Mouse (Mus musculus) spleen, adult 2 months (tissue): Measurements from ENCODE around the gene Gm45521. TPM values are rescaled to one million over a fixed set of nuclear protein-coding genes. Genes with fewer than 3 reads are reported as not detected.

Source experiments
- DNase-seq, 2 experiments: peaks; one replicate each; pipeline versions ENCODE4 v3.0.0 to v3.0.0-alpha.2; 2012 to 2021; ENCODE audit warnings: low spot score in 2 of 2, low read depth in 1 of 2
- H3K27ac ChIP-seq: fragments of 200-500 bp; 2 replicates; pipeline ENCODE4 v1.5.1; 2012; ENCODE audit warnings: low read length, inconsistent platforms; ENCODE audit not compliant: insufficient read depth
- H3K27me3 ChIP-seq: fragments of 200-500 bp; 2 replicates; pipeline ENCODE4 v1.6.1; 2012; ENCODE audit warnings: mild to moderate bottlenecking, moderate library complexity, low read length, inconsistent platforms; ENCODE audit not compliant: control insufficient read depth, insufficient read depth
- H3K36me3 ChIP-seq: fragments of 200-500 bp; 2 replicates; pipeline ENCODE4 v1.6.1; 2012; ENCODE audit warnings: mild to moderate bottlenecking, low read length, inconsistent platforms; ENCODE audit not compliant: control insufficient read depth, insufficient read depth
- H3K4me1 ChIP-seq: fragments of 200-500 bp; 2 replicates; pipeline ENCODE4 v1.6.1; 2011; ENCODE audit warnings: inconsistent platforms; ENCODE audit not compliant: control insufficient read depth, insufficient read depth, insufficient read length
- H3K4me3 ChIP-seq: fragments of 200-500 bp; 2 replicates; pipeline ENCODE4 v1.5.1; 2011; ENCODE audit warnings: mild to moderate bottlenecking, inconsistent platforms; ENCODE audit not compliant: insufficient read depth, insufficient read length; ENCODE audit errors: extremely low read depth
- CTCF ChIP-seq: fragments of 200-500 bp; IDR thresholded peaks from 2 replicates; pipeline ENCODE4 v1.5.1; 2011; ENCODE audit warnings: mild to moderate bottlenecking, inconsistent platforms; ENCODE audit not compliant: insufficient read depth, insufficient read length, insufficient replicate concordance; ENCODE audit errors: extremely low read depth
- POLR2A ChIP-seq: fragments of 200-500 bp; IDR thresholded peaks from 2 replicates; pipeline ENCODE4 v1.6.1; 2011; ENCODE audit warnings: low read depth, low read length, inconsistent platforms
- WGBS: fragments of 180-500 bp; shearing (Covaris S2); methylation state at CpG from one replicate; pipeline ENCODE4 v1.1.7; 2018; 5-methylcytosine and 5-hydroxymethylcytosine counted together
- polyA plus RNA-seq: library from polyadenylated mRNA; depleted of rRNA; stranded (reverse); fragments of >200 nt; gene quantifications from 2 replicates; pipeline ENCODE4 v1.2.3, GENCODE M21; 2012

Gm45521 gene
- polyA plus RNA-seq, 1 experiment, result not detected

GRCm38 (mm10) chr14:7963160-7963559 is 6.1 kb downstream of the Gm45521 start:
- Histone ChIP-seq H3K4me1 (no peaks in the 10 kb centered on the region), H3K36me3 (no peaks in the 10 kb centered on the region), H3K4me3 (no peak overlapping the region), H3K27ac (no peak overlapping the region), H3K27me3 (no peaks in the 10 kb centered on the region)
- DNase-seq, result no peak
- TF ChIP-seq POLR2A, result no peak
- TF ChIP-seq CTCF, result no peak
- 69% methylated on average over 7 of the region's 7 CpGs for WGBS

- peak; percentile 76; the same call in 1 of the 2 replicates for TF ChIP-seq CTCF
- TF ChIP-seq POLR2A, result no peak
- DNase-seq, result peak; percentile 39 to 57
- 56% methylated on average over 11 of the region's 11 CpGs for WGBS
These were observed 7.3 kb downstream of the Gm45521 start for GRCm38 (mm10) chr14:7964219-7964889.

DNA sequence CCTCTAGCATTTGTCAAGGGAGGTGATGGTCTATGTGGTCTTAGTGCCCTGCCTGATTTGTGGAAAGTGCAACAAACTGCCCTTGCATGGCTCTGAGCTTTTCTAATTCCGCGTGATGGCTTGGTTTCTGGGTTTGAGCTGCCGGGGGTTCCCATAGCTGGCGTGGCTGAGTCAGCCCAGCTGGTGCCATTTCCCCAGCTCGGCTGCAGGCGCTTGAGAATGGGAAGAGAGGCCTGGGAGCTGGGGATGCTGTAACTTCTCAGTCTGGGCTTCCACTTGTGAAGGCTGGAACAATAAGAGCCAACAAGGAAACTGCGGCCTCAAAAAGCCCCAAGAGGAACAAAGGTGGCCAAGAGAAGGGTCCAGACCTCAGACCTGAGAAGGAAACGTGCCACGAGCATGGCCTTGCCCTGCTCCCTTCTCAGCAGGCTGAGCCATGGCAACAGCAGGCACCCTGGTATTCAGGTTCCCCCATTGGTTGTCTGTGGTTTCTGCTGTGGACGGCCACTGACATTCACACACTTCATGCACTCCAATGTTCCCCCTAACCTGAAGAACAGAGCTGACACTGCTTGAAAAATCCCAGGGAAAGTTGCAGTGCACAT is 14.9 kb downstream of the Gm45521 start:
- Histone ChIP-seq H3K4me3 (no peak overlapping the region), H3K4me1 (no peaks in the 10 kb centered on the region), H3K36me3 (no peaks in the 10 kb centered on the region), H3K27me3 (no peaks in the 10 kb centered on the region), H3K27ac (no peak overlapping the region)
- WGBS, result 46% methylated on average over 10 of the region's 10 CpGs
- no peak for TF ChIP-seq CTCF
- TF ChIP-seq POLR2A, result no peak
- no peak for DNase-seq

More at GRCm38 (mm10) chr14:7964219-7964889, 7.3 kb downstream of the Gm45521 start:
- no peaks in the 10 kb centered on the region for H3K4me1 ChIP-seq
- H3K27ac ChIP-seq, result no peak overlapping the region
- H3K4me3 ChIP-seq, result no peak overlapping the region
- H3K36me3 ChIP-seq, result no peaks in the 10 kb centered on the region
- H3K27me3 ChIP-seq, result no peaks in the 10 kb centered on the region

- H3K4me3 ChIP-seq, result no peak overlapping the region
- no peaks in the 10 kb centered on the region for H3K36me3 ChIP-seq
- H3K27me3 ChIP-seq, result no peaks in the 10 kb centered on the region
- no peak overlapping the region for H3K27ac ChIP-seq
- H3K4me1 ChIP-seq, result peaks cover 2% of the 10 kb centered on the region; the same call in 1 of the 2 replicates
- TF ChIP-seq CTCF, result no peak
- TF ChIP-seq POLR2A, result no peak
- WGBS, result 89% methylated on average over 1 of the region's 1 CpGs
- DNase-seq, result no peak
These were observed 17.6 kb downstream of the Gm45521 start for GRCm38 (mm10) chr14:7974643-7975042.

DNA sequence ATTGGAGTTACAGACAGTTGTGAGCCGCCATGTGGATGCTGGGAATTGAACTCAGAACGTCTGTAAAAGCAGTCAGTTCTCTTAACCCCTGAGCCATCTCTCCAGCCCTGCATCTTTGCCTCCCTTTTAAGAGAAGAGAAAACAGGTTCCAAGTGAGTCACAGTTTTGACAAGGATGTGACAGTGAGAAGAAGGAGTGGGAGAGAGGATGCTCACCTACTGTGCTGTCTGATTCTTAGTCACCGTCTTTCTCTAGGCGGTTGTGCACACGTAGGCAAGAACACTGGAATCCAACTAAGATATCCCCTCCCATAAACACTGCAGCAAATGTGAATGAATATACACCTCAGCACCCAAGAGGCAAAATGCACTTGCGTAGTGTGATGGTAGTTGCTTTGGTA is 18.1 kb downstream of the Gm45521 start:
- TF ChIP-seq POLR2A, result no peak
- TF ChIP-seq CTCF, result no peak
- peaks cover 2% of the 10 kb centered on the region; the same call in 1 of the 2 replicates for H3K4me1 ChIP-seq
- 91% methylated on average over 6 of the region's 6 CpGs for WGBS
- H3K4me3 ChIP-seq, result no peak overlapping the region
- no peak for DNase-seq
- no peak overlapping the region for H3K27ac ChIP-seq
- no peaks in the 10 kb centered on the region for H3K27me3 ChIP-seq
- no peaks in the 10 kb centered on the region for H3K36me3 ChIP-seq

- no peak for DNase-seq
- Histone ChIP-seq H3K4me1 (peaks cover 2% of the 10 kb centered on the region; the same call in 1 of the 2 replicates), H3K4me3 (no peak overlapping the region), H3K27ac (no peak overlapping the region), H3K27me3 (no peaks in the 10 kb centered on the region), H3K36me3 (no peaks in the 10 kb centered on the region)
- TF ChIP-seq CTCF (no peak), POLR2A (no peak)
- WGBS, result 90% methylated on average over 1 of the region's 1 CpGs
These were observed 20.4 kb downstream of the Gm45521 start for GRCm38 (mm10) chr14:7977471-7977870.

GRCm38 (mm10) chr14:7978183-7978582 is 21.1 kb downstream of the Gm45521 start:
- DNase-seq, result no peak
- Histone ChIP-seq H3K4me1 (peaks cover 2% of the 10 kb centered on the region; the same call in 1 of the 2 replicates), H3K27ac (no peak overlapping the region), H3K4me3 (no peak overlapping the region), H3K36me3 (no peaks in the 10 kb centered on the region), H3K27me3 (no peaks in the 10 kb centered on the region)
- no peak for TF ChIP-seq CTCF
- TF ChIP-seq POLR2A, result no peak
- 90% methylated on average over 1 of the region's 1 CpGs for WGBS
